Mouse (Mus musculus) mature B cell (primary cell): ENCODE measurements around the gene Jund.

Source experiments
- in situ Hi-C: fragments of 300-500 bp; cut with MboI; formaldehyde crosslinking; loops from 2 replicates; pipeline ENCODE4 v1.14.3; 2019

The Jund gene

GRCm38 (mm10) chr8:70725792-70726447 lies 27.2 kb downstream of the Jund start:
- in situ Hi-C loops = no loop called here

- in situ Hi-C loops = no loop called here
Observed at GRCm38 (mm10) chr8:70726721-70727120, 28.0 kb downstream of the Jund start.

DNA sequence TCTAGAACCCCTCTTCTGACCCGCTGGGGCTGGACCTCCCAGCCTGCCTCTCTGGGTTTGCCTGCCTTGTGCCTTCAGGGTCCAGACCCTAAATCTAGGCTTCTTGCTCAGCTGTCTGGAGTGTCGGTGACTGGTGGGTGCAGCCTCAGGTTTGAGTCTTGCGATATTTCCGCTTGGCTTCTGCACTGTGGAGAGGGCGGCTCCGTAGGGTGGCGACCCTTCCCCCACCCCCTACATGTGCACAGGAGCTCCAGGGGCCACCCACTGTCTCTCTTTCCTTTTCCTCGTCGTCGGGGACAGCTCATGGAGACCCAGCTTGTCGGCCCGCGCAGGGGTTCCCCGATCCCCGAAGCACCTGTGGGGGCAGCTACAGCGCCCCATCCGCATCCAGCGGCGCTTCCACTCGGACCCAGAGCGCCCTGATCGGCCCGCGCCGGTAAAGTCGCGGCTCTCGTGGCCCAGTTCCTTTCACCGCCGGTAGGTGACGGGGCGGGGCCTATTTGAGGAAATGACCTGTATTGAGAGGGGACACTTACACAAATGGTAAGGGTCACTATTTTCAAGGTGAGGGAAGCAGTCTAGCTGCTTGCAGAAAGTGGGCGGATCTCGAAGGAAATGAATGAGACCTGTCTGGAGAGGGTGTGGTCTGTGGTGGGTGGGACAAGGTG lies 31.2 kb downstream of the Jund start:
- in situ Hi-C loops = no loop called here

- in situ Hi-C loops = no loop called here
Observed at GRCm38 (mm10) chr8:70730956-70731355, 32.2 kb downstream of the Jund start.

- in situ Hi-C loops = no loop called here
Observed at GRCm38 (mm10) chr8:70737705-70738104, 39.0 kb downstream of the Jund start.

GRCm38 (mm10) chr8:70738211-70738610 lies 39.5 kb downstream of the Jund start:
- in situ Hi-C loops = no loop called here

DNA sequence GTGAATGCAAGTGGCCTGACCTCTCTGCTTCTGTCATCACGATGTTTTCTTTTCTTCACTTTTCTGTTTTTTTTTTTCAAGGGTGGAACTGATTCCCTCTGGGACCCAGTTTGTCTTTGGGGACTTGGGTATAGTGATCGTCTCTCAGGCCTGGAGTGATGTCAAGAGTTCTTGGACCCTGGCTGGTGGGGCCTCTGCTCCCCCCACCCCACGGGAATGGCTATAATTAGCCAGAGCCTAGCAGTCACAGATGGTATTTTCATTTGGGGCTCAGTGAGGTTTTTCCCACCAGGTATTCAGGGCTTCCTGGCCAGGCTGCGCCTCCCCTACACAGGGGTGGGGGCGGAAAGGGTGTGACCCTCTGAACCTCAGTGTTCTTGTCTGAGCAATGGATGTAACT lies 42.9 kb downstream of the Jund start:
- in situ Hi-C loops = no loop called here

DNA sequence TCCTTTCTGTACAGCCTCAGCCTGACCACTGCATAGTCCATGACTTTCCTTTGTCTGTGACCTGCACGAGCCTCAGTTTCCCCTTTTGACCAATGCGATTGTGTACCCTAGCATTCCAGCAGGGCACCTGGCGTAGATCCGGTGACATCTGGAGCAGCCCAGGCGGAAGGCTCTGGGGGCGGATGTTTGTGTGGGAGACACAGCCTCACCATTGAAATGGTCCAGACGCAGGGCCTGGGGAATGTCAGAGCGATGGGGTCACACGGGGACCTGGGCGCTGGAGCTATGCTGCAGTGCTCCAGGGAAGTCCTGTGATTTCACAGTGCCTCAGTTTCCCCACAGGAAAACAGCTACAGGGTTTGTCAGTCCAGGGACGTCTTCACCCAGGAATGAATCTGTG lies 43.4 kb downstream of the Jund start:
- in situ Hi-C loops = no loop called here

DNA sequence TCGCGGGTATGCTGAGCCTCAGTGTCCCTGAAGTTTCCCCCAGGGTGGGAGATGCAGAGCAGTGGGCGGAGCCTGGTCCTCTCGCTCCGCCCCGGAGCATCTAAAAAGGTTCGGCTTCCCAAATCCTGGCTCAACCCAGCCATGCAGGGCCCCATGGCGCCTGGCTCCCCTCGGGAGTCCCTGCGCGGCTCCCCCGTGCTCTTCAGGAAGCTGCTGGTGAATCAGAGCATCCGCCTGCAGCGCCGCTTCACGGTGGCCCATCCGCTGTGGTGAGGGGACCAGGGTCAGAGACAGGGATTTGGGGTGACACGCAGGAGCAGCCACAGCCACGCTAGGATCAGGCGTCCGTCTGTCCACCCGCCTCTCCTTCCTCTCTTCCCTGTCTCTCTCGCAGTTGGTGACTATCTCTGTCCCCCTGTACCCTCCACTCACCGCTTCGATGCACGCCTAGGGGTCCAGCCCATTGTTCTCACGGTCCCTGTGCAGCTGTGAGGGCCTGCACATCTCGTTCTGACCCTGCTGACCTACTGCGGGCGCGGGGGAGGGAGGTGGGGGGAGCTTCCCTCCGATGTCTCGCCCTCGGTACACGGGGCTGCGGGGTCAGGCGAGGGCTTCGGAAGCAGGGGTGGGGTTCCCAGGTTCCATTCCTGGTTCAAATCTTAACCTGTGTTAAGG lies 44.4 kb downstream of the Jund start:
- in situ Hi-C loops = no loop called here

GRCm38 (mm10) chr8:70743656-70744590 lies 45.2 kb downstream of the Jund start:
- in situ Hi-C loops = no loop called here

DNA sequence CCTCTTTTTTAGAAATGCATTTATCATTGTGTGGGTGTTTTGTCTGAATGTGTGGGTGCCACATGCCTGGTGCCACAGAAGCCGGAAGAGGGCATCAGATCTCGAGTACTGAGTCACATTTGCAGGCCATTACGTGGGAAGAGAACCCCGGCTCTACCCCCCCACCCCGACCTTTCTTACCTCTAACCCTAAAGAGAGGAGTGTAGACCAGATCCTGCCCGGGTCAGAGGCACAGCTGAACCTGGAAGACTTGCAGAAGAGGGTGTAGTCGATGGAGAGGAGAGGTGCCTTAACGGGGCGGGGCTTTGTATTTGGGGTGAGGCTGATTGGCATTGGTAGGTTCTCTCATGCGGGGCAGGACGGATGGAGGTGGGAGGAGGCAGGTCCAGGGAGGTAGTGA lies 46.1 kb downstream of the Jund start:
- in situ Hi-C loops = no loop called here

DNA sequence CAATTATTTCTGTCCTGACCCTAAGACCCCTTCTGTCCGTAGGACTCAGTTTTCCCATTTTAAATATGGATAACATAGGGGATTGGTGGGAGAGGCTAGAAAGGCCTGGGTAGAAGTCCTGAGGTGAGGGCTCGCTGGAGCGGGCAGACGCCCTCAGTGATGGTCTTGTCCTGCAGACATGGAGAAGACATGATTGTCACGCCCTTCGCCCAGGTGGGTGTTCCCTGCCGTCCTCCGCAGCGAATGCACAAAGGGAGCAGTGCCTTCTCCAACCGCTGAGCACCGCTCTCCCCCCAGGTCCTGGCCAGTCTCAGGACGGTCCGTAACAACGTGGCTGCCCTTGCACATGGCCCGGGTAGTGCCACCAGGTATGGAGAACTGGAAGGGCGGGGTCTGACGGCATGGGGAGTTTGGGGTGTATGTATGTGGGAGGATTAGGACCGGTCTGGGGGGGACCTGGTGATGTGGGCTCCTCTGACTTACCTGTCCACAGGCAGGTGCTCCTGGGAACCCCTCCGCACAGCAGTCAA lies 47.0 kb downstream of the Jund start:
- in situ Hi-C loops = no loop called here

DNA sequence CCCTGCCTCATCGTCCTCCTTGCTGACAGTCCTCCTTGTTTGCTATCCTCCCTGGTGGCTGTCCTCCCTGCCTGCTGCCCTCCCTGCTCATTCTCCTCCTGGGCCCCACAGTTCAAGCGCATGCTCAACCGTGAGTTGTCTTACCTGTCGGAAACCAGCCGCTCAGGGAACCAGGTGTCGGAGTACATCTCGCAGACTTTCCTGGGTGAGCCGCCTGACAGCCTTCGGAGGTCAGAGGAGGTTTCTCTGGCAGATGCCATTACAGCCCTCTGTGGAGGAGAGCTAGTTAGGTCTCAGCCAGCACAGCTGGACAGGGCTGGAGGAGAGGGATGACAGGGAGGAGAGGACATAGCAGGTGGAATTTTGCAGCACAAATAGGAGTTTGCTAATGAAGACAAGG lies 47.9 kb downstream of the Jund start:
- in situ Hi-C loops = no loop called here

GRCm38 (mm10) chr8:70747211-70747890 lies 48.6 kb downstream of the Jund start:
- in situ Hi-C loops = no loop called here

DNA sequence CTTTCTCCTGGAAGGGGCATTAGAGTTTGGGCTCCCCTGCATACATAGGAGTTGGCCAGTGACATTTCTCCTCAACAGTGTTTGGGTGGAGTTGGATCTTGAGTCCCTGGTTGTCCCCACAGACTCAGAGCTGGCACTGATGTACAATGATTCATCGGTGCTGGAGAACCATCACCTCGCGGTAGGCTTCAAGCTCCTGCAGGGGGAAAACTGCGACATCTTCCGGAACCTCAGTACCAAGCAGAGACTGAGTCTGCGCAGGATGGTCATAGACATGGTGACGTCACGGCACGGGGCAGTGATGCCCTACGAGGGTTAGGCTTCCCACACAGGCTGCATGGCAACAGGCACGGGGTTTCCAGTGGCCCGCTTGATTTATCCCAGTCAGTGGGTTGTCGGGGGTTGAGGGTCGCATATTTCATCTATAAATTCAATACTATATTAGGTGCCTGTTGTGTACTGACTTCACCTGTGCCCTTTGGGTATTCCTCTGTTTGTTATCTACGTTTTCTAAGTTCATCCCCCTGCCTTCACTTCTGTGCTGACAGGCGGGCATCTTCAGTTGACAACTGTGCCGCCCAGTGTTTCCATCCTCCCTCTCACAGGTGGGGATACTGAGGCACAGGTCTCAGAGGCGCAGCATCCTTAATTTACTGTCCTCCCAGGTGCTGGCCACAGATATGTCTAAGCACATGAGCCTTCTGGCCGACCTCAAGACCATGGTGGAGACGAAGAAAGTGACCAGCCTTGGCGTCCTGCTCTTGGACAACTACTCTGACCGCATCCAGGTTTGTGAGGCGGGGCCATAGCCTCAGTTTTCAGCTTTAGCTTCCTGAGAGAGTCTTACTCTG lies 49.7 kb downstream of the Jund start:
- in situ Hi-C loops = no loop called here

DNA sequence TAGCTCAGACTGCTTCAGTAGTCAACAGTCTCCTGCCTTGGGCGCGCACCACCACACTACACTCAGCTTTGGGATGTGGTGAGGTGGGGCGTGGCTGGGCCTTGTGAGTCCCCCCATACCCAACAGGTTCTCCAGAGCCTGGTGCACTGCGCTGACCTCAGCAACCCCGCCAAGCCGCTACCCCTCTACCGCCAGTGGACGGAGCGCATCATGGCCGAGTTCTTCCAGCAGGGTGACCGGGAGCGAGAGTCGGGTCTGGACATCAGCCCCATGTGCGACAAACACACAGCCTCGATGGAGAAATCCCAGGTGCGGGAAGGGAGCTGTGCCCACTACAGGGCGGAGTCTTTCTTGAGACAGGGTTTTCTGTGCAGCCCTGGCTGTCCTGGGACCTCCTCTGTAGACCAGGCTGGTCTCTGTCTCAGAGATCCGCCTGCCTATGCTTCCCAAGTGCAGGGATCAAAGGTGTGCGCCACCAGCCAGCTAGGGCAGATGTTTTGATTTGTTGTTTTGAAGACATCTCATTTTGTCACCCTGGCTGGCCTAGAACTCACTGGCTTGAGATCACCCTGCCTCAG lies 50.4 kb downstream of the Jund start:
- in situ Hi-C loops = no loop called here
